Mouse (Mus musculus): ENCODE measurements around the gene Kcnn3. TPM values are rescaled to one million over a fixed set of nuclear protein-coding genes. Genes with fewer than 3 reads are reported as not detected.

The Kcnn3 gene
- polyA plus RNA-seq, 1 experiment = 6.2 TPM

DNA sequence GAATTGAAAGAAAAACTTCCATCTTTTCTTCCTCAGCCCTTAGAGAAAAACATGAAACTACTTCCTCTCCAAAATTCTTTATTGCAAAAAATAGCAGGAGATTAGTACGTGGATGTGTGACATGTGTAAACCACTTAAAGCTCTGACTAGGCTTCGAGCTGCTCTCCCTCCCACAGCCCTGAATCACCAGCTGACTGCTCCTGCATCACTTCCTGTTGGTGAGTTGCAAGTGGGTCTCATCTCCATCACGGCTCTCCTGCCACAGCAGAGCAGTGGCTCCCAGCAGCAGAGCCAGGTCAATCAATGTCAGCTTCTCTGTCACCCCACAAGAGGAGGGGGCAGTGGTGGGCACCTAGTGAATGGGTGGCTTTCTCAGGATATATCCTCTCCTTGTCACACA, 120.8 kb downstream of the Kcnn3 start:
- no peak overlapping the region for H3K27ac ChIP-seq (ENCODE audit: insufficient read depth, low read length)
- 55% methylated on average over 3 of the region's 3 CpGs for WGBS
- no peak overlapping the region for H3K4me3 ChIP-seq (replicated peaks; ENCODE audit: insufficient read depth, low read depth, low read length)
- H3K27me3 ChIP-seq (ENCODE audit: control insufficient read depth, insufficient read depth, low read length) = no peaks in the 10 kb centered on the region
- TF ChIP-seq POLR2A (IDR thresholded peaks at IDR 0.05; ENCODE audit: borderline replicate concordance, insufficient read depth, low read length) (no peak), CTCF (IDR thresholded peaks at IDR 0.05; ENCODE audit: borderline replicate concordance, insufficient read depth, low read depth, low read length) (no peak)
- H3K4me1 ChIP-seq (ENCODE audit: control insufficient read depth, insufficient read depth, low read length) = peaks cover 3% of the 10 kb centered on the region; the same call in 1 of the 2 replicates
- DNase-seq = no peak

DNA sequence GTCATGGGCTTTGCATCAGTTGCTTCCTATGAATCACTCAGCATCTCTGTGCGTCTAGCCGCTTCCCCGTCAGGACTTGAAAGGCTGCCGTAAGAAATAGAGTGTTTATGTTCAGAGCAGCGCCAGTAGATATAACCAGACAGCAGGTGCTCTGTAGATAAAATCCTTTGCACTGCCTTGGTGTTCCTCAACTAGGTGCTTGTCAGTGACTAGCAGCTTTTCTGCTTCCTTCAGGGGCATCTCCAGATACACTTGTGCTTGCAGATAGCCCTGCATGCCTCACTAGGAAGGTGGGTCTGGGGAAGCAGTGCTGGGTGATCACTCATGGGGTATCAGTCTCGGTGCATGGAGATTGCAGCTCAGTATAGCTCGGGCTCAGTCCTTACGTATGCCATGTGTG, 123.4 kb downstream of the Kcnn3 start:
- WGBS = 55% methylated on average over 8 of the region's 8 CpGs
- no peak for TF ChIP-seq POLR2A (IDR thresholded peaks at IDR 0.05; ENCODE audit: borderline replicate concordance, insufficient read depth, low read length)
- no peak for TF ChIP-seq CTCF (IDR thresholded peaks at IDR 0.05; ENCODE audit: borderline replicate concordance, insufficient read depth, low read depth, low read length)

DNA sequence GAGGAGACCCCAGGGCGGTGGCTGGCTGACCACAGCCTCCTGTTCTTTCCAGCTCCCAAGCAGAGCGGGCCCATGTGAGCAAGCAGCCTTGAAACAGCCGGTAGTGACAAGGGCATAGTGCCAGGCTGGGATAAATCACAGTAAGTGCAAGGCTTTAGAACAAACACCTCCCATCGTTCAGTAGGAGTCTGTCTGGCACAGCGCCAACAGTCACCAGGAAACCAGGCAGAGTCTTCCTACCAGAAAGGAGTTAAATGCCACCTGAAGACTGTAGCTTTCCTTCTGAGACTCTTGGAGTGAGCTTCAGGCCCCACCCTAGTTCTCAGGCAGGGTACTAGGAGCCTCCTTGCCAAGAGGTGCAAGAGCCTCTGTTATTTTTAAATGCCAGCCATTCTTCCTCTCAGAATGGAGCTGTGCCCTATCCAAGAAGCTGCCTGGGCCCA, 126.9 kb downstream of the Kcnn3 start:
- no peak overlapping the region for H3K4me3 ChIP-seq (replicated peaks; ENCODE audit: insufficient read depth, low read depth, low read length)
- DNase-seq = peak; percentile 55 to 57
- WGBS = 15% methylated on average over 5 of the region's 5 CpGs
- TF ChIP-seq CTCF (IDR thresholded peaks at IDR 0.05; ENCODE audit: borderline replicate concordance, insufficient read depth, low read depth, low read length) (no peak), POLR2A (IDR thresholded peaks at IDR 0.05; ENCODE audit: borderline replicate concordance, insufficient read depth, low read length) (no peak)
- H3K27ac ChIP-seq (ENCODE audit: insufficient read depth, low read length) = no peak overlapping the region
- H3K27me3 ChIP-seq (ENCODE audit: control insufficient read depth, insufficient read depth, low read length) = no peaks in the 10 kb centered on the region
- H3K4me1 ChIP-seq (ENCODE audit: control insufficient read depth, insufficient read depth, low read length) = peaks cover 12% of the 10 kb centered on the region

More for the DNA sequence above, 123.4 kb downstream of the Kcnn3 start:
- no peaks in the 10 kb centered on the region for H3K27me3 ChIP-seq (ENCODE audit: control insufficient read depth, insufficient read depth, low read length)
- no peak overlapping the region for H3K27ac ChIP-seq (ENCODE audit: insufficient read depth, low read length)
- H3K4me1 ChIP-seq (ENCODE audit: control insufficient read depth, insufficient read depth, low read length) = peaks cover 12% of the 10 kb centered on the region
- H3K4me3 ChIP-seq (replicated peaks; ENCODE audit: insufficient read depth, low read depth, low read length) = no peak overlapping the region
- DNase-seq = no peak

DNA sequence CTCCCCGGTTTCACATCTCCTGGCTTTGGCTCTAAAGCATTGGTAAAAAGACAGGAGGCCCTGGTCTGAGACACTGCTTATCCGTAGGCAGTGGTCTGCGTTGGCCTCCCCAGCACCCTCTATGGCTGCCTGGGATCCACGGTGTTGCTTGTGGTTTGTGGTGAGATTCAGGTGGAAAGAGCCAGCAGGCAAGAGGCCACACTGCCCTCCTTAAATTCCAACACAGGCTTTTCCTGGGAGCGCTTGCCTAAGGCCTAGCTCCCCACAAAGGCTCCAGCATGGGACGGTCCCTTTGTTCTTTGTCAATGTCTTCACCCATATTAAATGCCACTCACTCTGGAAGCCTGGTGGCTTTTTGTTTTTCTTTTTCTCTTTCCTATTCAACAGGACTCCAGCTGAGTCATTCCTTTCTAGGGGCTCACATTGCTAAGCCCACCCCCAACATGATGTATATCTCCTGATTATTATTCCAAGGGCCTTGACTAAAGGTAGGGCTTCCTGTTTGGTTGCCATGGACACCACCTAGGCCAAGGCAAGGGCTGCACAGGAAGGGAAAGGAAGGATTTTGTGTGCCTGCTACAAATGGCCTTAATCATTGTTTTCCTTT, 127.4 kb downstream of the Kcnn3 start:
- WGBS = 66% methylated on average over 6 of the region's 6 CpGs

DNA sequence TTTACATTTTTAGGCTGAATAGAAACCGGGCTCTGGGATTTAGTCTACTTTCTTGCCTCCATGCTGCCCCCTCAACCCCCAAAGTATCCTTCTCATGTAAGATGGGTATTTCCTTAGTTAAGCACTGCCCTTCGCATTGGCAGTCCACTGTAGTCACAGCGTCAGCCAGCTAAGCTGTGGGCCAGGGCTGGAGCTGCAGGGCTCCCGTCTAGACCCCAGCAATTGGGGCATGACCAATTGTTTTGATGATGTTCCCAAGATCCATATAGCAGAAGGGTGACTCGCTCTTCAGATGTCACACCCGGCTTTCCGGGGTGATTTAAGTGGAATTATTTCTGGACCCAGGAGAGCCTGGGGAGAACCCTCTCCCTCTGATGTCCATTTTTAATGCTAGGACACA, 129.9 kb downstream of the Kcnn3 start:
- DNase-seq = no peak
- H3K4me1 ChIP-seq (ENCODE audit: control insufficient read depth, insufficient read depth, low read length) = peaks cover 9% of the 10 kb centered on the region

More for the DNA sequence above, 127.4 kb downstream of the Kcnn3 start:
- DNase-seq = no peak
- H3K4me3 ChIP-seq (replicated peaks; ENCODE audit: insufficient read depth, low read depth, low read length) = no peak overlapping the region
- peaks cover 12% of the 10 kb centered on the region for H3K4me1 ChIP-seq (ENCODE audit: control insufficient read depth, insufficient read depth, low read length)
- TF ChIP-seq POLR2A (IDR thresholded peaks at IDR 0.05; ENCODE audit: borderline replicate concordance, insufficient read depth, low read length) = no peak
- no peak for TF ChIP-seq CTCF (IDR thresholded peaks at IDR 0.05; ENCODE audit: borderline replicate concordance, insufficient read depth, low read depth, low read length)
- no peak overlapping the region for H3K27ac ChIP-seq (ENCODE audit: insufficient read depth, low read length)
- H3K27me3 ChIP-seq (ENCODE audit: control insufficient read depth, insufficient read depth, low read length) = no peaks in the 10 kb centered on the region

DNA sequence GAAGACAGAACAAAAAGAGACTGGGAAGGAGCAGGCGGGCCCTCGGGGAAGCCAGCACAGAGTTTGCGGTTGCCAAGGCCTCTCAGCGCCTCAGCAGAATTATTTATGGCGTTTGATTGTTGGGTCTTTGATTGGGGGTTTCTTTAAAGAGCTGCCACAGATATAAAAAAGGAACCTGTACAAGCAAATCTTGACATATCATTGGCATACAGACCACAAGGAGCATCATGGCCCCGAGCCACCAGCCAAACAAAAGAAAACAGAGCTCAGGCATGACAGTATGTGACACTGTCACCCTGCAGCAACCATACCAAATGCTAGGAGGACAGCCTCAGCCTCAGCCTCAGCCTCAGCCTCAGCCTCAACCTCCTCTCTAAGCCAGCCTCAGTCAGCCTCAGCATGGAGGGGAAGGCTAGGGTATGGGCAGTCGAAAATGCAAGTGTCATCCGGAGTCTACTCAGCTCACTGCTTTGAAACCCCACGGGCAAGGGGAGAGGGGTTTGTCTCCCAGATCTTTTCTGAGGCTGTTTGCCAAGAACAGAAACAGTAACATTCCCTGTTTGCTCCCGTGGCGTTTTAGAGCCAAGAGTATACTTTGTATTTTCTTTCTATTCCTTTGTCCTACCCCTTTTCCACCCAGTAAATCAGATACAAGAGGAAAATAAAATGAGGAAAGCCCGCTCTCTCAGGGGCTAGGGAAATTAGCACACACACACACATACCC, 133.4 kb downstream of the Kcnn3 start:
- 61% methylated on average over 12 of the region's 12 CpGs for WGBS
- Histone ChIP-seq H3K4me1 (ENCODE audit: control insufficient read depth, insufficient read depth, low read length) (no peaks in the 10 kb centered on the region), H3K4me3 (replicated peaks; ENCODE audit: insufficient read depth, low read depth, low read length) (no peak overlapping the region), H3K27me3 (ENCODE audit: control insufficient read depth, insufficient read depth, low read length) (no peaks in the 10 kb centered on the region), H3K27ac (ENCODE audit: insufficient read depth, low read length) (no peak overlapping the region)
- no peak for DNase-seq
- TF ChIP-seq POLR2A (IDR thresholded peaks at IDR 0.05; ENCODE audit: borderline replicate concordance, insufficient read depth, low read length) (no peak), CTCF (IDR thresholded peaks at IDR 0.05; ENCODE audit: borderline replicate concordance, insufficient read depth, low read depth, low read length) (no peak)

More for the DNA sequence above, 129.9 kb downstream of the Kcnn3 start:
- Histone ChIP-seq H3K27me3 (ENCODE audit: control insufficient read depth, insufficient read depth, low read length) (no peaks in the 10 kb centered on the region), H3K27ac (ENCODE audit: insufficient read depth, low read length) (no peak overlapping the region), H3K4me3 (replicated peaks; ENCODE audit: insufficient read depth, low read depth, low read length) (no peak overlapping the region)
- WGBS = 51% methylated on average over 7 of the region's 7 CpGs
- no peak for TF ChIP-seq CTCF (IDR thresholded peaks at IDR 0.05; ENCODE audit: borderline replicate concordance, insufficient read depth, low read depth, low read length)
- no peak for TF ChIP-seq POLR2A (IDR thresholded peaks at IDR 0.05; ENCODE audit: borderline replicate concordance, insufficient read depth, low read length)

DNA sequence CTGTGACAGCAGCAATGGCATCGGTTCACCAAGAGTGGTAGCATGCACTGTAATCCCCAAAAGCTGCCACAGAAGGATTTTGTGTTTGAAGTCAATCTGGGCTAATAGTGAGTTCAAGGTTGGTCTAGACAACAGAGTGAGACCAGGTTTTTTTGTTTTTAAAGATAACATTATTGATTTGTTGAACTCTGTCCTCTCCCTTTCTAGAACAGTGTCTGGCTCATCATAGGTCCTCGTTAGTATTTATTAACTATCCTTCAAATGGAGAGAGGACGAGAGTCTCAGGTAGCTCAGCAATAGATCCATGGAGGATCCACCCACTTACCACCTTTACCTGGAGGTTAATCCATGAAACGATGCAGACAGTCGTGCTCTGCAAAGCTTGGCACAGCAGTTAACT, 137.1 kb downstream of the Kcnn3 start:
- no peaks in the 10 kb centered on the region for H3K27me3 ChIP-seq (ENCODE audit: control insufficient read depth, insufficient read depth, low read length)
- DNase-seq = no peak
- WGBS = 93% methylated on average over 5 of the region's 5 CpGs
- no peaks in the 10 kb centered on the region for H3K4me1 ChIP-seq (ENCODE audit: control insufficient read depth, insufficient read depth, low read length)
- no peak overlapping the region for H3K27ac ChIP-seq (ENCODE audit: insufficient read depth, low read length)
- TF ChIP-seq POLR2A (IDR thresholded peaks at IDR 0.05; ENCODE audit: borderline replicate concordance, insufficient read depth, low read length) (no peak), CTCF (IDR thresholded peaks at IDR 0.05; ENCODE audit: borderline replicate concordance, insufficient read depth, low read depth, low read length) (no peak)
- H3K4me3 ChIP-seq (replicated peaks; ENCODE audit: insufficient read depth, low read depth, low read length) = no peak overlapping the region

DNA sequence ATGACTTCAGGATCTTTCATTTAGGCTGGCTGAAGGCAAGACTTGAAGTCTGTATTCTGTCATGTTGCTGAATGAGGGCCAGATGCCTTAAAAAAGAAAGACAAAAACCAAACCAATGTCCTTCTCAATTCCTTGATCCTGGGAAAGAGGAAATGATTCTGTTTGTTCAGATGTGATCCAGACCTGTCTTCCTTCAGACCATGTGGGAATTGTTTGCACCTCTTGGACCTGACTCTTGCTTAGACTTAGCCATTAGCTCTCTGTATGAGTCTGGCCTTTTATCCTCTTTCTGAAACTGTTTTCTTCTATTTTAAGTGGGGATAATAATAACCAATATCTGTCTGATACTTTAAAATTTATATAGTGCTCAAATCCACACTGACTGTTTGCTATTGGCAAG, 138.5 kb downstream of the Kcnn3 start:
- DNase-seq = no peak
- Histone ChIP-seq H3K27me3 (ENCODE audit: control insufficient read depth, insufficient read depth, low read length) (no peaks in the 10 kb centered on the region), H3K4me1 (ENCODE audit: control insufficient read depth, insufficient read depth, low read length) (peaks cover 3% of the 10 kb centered on the region; the same call in 1 of the 2 replicates), H3K27ac (ENCODE audit: insufficient read depth, low read length) (no peak overlapping the region), H3K4me3 (replicated peaks; ENCODE audit: insufficient read depth, low read depth, low read length) (no peak overlapping the region)
- no peak for TF ChIP-seq CTCF (IDR thresholded peaks at IDR 0.05; ENCODE audit: borderline replicate concordance, insufficient read depth, low read depth, low read length)
- TF ChIP-seq POLR2A (IDR thresholded peaks at IDR 0.05; ENCODE audit: borderline replicate concordance, insufficient read depth, low read length) = no peak

All from cerebellum, adult 2 months (tissue).